Mouse (Mus musculus) testis, adult 2 months (tissue): ENCODE measurements around the gene Flywch2.

Experiments used
- CTCF ChIP-seq: fragments of 200-500 bp; IDR thresholded peaks from 2 replicates; pipeline ENCODE4 v1.5.1; 2012; ENCODE audit warnings: low read depth, mild to moderate bottlenecking, inconsistent platforms, low read length, moderate library complexity; ENCODE audit not compliant: control insufficient read depth, insufficient read depth, insufficient replicate concordance
- POLR2A ChIP-seq: fragments of 200-500 bp; IDR thresholded peaks from 2 replicates; pipeline ENCODE4 v1.6.1; 2012; ENCODE audit warnings: low read depth, mild to moderate bottlenecking, inconsistent platforms, low read length, moderate library complexity; ENCODE audit not compliant: control insufficient read depth

GRCm38 (mm10) chr17:23742941-23743340, 42.9 kb downstream of the Flywch2 start:
- TF ChIP-seq CTCF (no peak), POLR2A (no peak)
